Mouse (Mus musculus): ENCODE results near the gene Paqr7.

- TF ChIP-seq GATA1 (IDR thresholded peaks at IDR 0.05; ENCODE audit: low read length) (no peak), TAL1 (IDR thresholded peaks at IDR 0.05; ENCODE audit: low read length) (no peak)
Measured at GRCm38 (mm10) chr4:134453619-134454400, 42.7 kb upstream of the Paqr7 start.

All from erythroblast, embryonic 14.5 days (primary cell).